Mouse (Mus musculus): ENCODE data around the gene Pttg1. TPM values are rescaled to one million over a fixed set of nuclear protein-coding genes. Genes with fewer than 3 reads are reported as not detected.

Gene Pttg1
- 71.2 and 82.3 TPM in 2 replicates for polyA plus RNA-seq (2014; fragmentation: Nextera tagmentation; extraction: Ambion mirVana)

DNA sequence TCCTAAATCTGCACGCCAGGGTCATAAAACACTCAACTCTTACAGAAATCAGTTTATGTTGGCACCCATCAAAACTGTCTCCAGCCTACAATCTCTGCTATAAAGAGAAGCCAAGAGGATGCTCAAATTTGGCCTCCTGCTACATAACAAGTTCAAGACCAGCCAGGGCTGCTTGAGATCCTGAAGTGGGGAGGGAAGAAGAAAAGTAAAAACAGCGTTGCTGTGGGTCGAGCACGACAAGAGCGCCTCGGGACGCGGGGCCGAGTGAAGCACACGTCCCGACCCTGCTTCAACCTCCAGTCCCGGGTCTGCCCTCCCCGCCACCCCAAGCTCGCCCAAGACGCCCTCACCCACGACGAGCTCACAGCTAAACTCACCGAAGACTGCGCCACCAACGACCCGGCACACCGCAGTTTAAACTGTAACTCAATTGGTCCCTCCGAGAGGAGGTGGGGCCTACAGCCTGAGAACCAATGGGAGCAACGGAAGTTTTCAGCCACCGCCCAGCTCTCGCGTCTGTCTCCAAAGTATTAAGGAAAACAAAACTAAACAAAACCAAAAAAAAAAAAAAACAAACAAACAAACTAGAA, at the start of gene Pttg1:
Gene Pttg1 (minus strand): TSS at position 428 of the 590 bp plus-strand sequence.
- Histone ChIP-seq H3K27ac (ENCODE audit: low read depth, low read length) (peak within 1 kb of the TSS; percentile 73), H3K4me1 (replicated peaks; ENCODE audit: control insufficient read depth, insufficient read depth, low read length) (peaks cover 4% of the 10 kb centered on the region; the same call in 1 of the 2 replicates), H3K4me2 (peak within 1 kb of the TSS; percentile 68), H3K9me3 (ENCODE audit: control insufficient read depth, low read length) (no peaks in the 10 kb centered on the region), H3K4me3 (ENCODE audit: low read depth, low read length) (peak within 1 kb of the TSS; percentile 65), H3K9ac (ENCODE audit: low read depth, low read length) (peak within 1 kb of the TSS; percentile 73), H3K27me3 (replicated peaks; ENCODE audit: control insufficient read depth, insufficient read depth, low read length) (no peaks in the 10 kb centered on the region), H3K36me3 (ENCODE audit: control insufficient read depth, insufficient read depth, low read length) (peaks cover 7% of the 10 kb centered on the region)
- DNase-seq (ENCODE audit: low spot score) (peak; percentile 75), ATAC-seq (replicated peaks; ENCODE audit: low FRiP score) (peak; percentile 97)
- 3% methylated on average over 27 of the region's 27 CpGs for WGBS

GRCm38 (mm10) chr11:43474225-43474774, 48.2 kb upstream of the Pttg1 start, which contains the start of gene C1qtnf2:
Gene C1qtnf2 (plus strand): TSS chr11:43474276.
- Histone ChIP-seq H3K27me3 (replicated peaks; ENCODE audit: control insufficient read depth, insufficient read depth, low read length) (peaks cover 6% of the 10 kb centered on the region; the same call in 1 of the 2 replicates), H3K4me3 (ENCODE audit: low read depth, low read length) (peak within 1 kb of the TSS; percentile 28), H3K4me1 (replicated peaks; ENCODE audit: control insufficient read depth, insufficient read depth, low read length) (peaks cover 9% of the 10 kb centered on the region; the same call in 1 of the 2 replicates), H3K9ac (ENCODE audit: low read depth, low read length) (no peak within 1 kb of the TSS), H3K9me3 (ENCODE audit: control insufficient read depth, low read length) (no peaks in the 10 kb centered on the region), H3K36me3 (ENCODE audit: control insufficient read depth, insufficient read depth, low read length) (no peaks in the 10 kb centered on the region), H3K27ac (ENCODE audit: low read depth, low read length) (no peak within 1 kb of the TSS), H3K4me2 (peak within 1 kb of the TSS; percentile 63)
- WGBS, result 5% methylated on average over 24 of the region's 24 CpGs
- ATAC-seq (replicated peaks; ENCODE audit: low FRiP score), result peak; percentile 39
- DNase-seq (ENCODE audit: low spot score), result no peak

GRCm38 (mm10) chr11:43473635-43474224, 47.7 kb upstream of the Pttg1 start:
- ATAC-seq (replicated peaks; ENCODE audit: low FRiP score), result no peak
- Histone ChIP-seq H3K9ac (ENCODE audit: low read depth, low read length) (no peak overlapping the region), H3K4me2 (peak overlapping the region; percentile 63), H3K27me3 (replicated peaks; ENCODE audit: control insufficient read depth, insufficient read depth, low read length) (peaks cover 6% of the 10 kb centered on the region; the same call in 1 of the 2 replicates), H3K4me1 (replicated peaks; ENCODE audit: control insufficient read depth, insufficient read depth, low read length) (peaks cover 9% of the 10 kb centered on the region; the same call in 1 of the 2 replicates), H3K36me3 (ENCODE audit: control insufficient read depth, insufficient read depth, low read length) (no peaks in the 10 kb centered on the region), H3K27ac (ENCODE audit: low read depth, low read length) (no peak overlapping the region), H3K4me3 (ENCODE audit: low read depth, low read length) (no peak overlapping the region), H3K9me3 (ENCODE audit: control insufficient read depth, low read length) (no peaks in the 10 kb centered on the region)
- 52% methylated on average over 15 of the region's 15 CpGs for WGBS
- no peak for DNase-seq (ENCODE audit: low spot score)

GRCm38 (mm10) chr11:43473115-43473514, 47.1 kb upstream of the Pttg1 start:
- DNase-seq (ENCODE audit: low spot score), result no peak
- Histone ChIP-seq H3K4me3 (ENCODE audit: low read depth, low read length) (no peak overlapping the region), H3K4me1 (replicated peaks; ENCODE audit: control insufficient read depth, insufficient read depth, low read length) (peaks cover 9% of the 10 kb centered on the region; the same call in 1 of the 2 replicates), H3K27me3 (replicated peaks; ENCODE audit: control insufficient read depth, insufficient read depth, low read length) (peaks cover 6% of the 10 kb centered on the region; the same call in 1 of the 2 replicates), H3K9me3 (ENCODE audit: control insufficient read depth, low read length) (no peaks in the 10 kb centered on the region), H3K9ac (ENCODE audit: low read depth, low read length) (no peak overlapping the region), H3K27ac (ENCODE audit: low read depth, low read length) (no peak overlapping the region), H3K4me2 (no peak overlapping the region), H3K36me3 (ENCODE audit: control insufficient read depth, insufficient read depth, low read length) (no peaks in the 10 kb centered on the region)
- WGBS, result 67% methylated on average over 1 of the region's 1 CpGs
- no peak for ATAC-seq (replicated peaks; ENCODE audit: low FRiP score)

DNA sequence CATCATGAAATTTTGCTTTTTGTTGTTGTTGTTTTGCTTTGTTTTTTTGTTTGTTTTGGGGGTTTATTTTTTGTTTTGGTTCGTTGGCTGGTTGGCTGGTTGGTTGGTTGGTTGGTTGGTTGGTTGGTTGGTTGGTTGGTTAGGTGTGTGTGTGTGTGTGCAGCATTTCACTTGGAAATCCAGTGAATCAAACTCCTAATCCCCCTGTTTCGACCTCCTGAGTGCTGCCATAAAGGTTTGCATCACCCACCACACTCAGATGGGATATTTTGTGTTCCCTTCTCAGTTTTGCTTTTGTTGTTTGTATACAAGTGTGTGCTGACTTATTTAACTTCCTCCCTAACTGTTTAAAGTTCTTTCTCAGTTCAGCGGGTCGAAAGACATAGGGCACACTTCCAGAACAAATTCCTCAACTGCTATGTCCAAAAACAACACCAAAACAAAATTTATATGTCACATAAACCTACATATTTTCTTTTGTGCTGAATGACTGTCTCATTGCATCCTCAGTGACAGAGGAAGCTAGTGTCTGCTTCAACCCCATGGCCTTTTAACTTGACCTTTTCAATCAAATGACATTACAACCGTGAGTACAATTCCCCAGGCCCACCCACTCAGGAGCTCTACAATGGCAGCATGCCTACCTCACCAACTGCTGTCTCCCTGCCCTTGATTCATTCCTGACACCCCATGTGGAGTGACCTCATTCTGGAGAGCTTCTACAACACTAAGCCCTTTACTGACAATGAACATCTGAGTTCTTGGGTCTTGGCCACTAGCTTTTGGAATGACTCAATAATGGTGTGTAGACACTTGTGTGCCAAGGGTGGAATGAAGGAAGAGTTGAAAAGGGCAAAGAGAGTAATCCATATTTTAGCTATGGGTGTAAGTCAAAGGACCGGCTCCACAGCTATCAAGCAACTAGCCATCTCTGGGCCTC, 45.1 kb upstream of the Pttg1 start:
- peaks cover 6% of the 10 kb centered on the region; the same call in 1 of the 2 replicates for H3K27me3 ChIP-seq (replicated peaks; ENCODE audit: control insufficient read depth, insufficient read depth, low read length)
- no peak overlapping the region for H3K27ac ChIP-seq (ENCODE audit: low read depth, low read length)
- H3K4me2 ChIP-seq, result no peak overlapping the region
- H3K9ac ChIP-seq (ENCODE audit: low read depth, low read length), result no peak overlapping the region
- no peaks in the 10 kb centered on the region for H3K36me3 ChIP-seq (ENCODE audit: control insufficient read depth, insufficient read depth, low read length)
- 73% methylated on average over 6 of the region's 6 CpGs for WGBS
- DNase-seq (ENCODE audit: low spot score) (no peak), ATAC-seq (replicated peaks; ENCODE audit: low FRiP score) (no peak)
- H3K4me1 ChIP-seq (replicated peaks; ENCODE audit: control insufficient read depth, insufficient read depth, low read length), result peaks cover 9% of the 10 kb centered on the region; the same call in 1 of the 2 replicates
- no peaks in the 10 kb centered on the region for H3K9me3 ChIP-seq (ENCODE audit: control insufficient read depth, low read length)
- no peak overlapping the region for H3K4me3 ChIP-seq (ENCODE audit: low read depth, low read length)

GRCm38 (mm10) chr11:43470118-43470517, 44.1 kb upstream of the Pttg1 start:
- H3K36me3 ChIP-seq (ENCODE audit: control insufficient read depth, insufficient read depth, low read length), result no peaks in the 10 kb centered on the region
- 34% methylated on average over 5 of the region's 5 CpGs for WGBS
- no peak overlapping the region for H3K9ac ChIP-seq (ENCODE audit: low read depth, low read length)
- H3K9me3 ChIP-seq (ENCODE audit: control insufficient read depth, low read length), result no peaks in the 10 kb centered on the region
- H3K27me3 ChIP-seq (replicated peaks; ENCODE audit: control insufficient read depth, insufficient read depth, low read length), result peaks cover 6% of the 10 kb centered on the region; the same call in 1 of the 2 replicates
- H3K4me1 ChIP-seq (replicated peaks; ENCODE audit: control insufficient read depth, insufficient read depth, low read length), result peaks cover 7% of the 10 kb centered on the region; the same call in 1 of the 2 replicates
- no peak for ATAC-seq (replicated peaks; ENCODE audit: low FRiP score)
- H3K4me2 ChIP-seq, result no peak overlapping the region
- no peak overlapping the region for H3K4me3 ChIP-seq (ENCODE audit: low read depth, low read length)
- no peak for DNase-seq (ENCODE audit: low spot score)
- H3K27ac ChIP-seq (ENCODE audit: low read depth, low read length), result no peak overlapping the region

GRCm38 (mm10) chr11:43463204-43463603, 37.2 kb upstream of the Pttg1 start:
- Histone ChIP-seq H3K36me3 (ENCODE audit: control insufficient read depth, insufficient read depth, low read length) (no peaks in the 10 kb centered on the region), H3K27me3 (replicated peaks; ENCODE audit: control insufficient read depth, insufficient read depth, low read length) (no peaks in the 10 kb centered on the region), H3K9me3 (ENCODE audit: control insufficient read depth, low read length) (no peaks in the 10 kb centered on the region), H3K9ac (ENCODE audit: low read depth, low read length) (no peak overlapping the region), H3K4me2 (no peak overlapping the region), H3K4me1 (replicated peaks; ENCODE audit: control insufficient read depth, insufficient read depth, low read length) (no peaks in the 10 kb centered on the region), H3K4me3 (ENCODE audit: low read depth, low read length) (no peak overlapping the region), H3K27ac (ENCODE audit: low read depth, low read length) (no peak overlapping the region)
- WGBS, result 88% methylated on average over 25 of the region's 25 CpGs
- no peak for ATAC-seq (replicated peaks; ENCODE audit: low FRiP score)
- DNase-seq (ENCODE audit: low spot score), result no peak

GRCm38 (mm10) chr11:43452266-43452665, 26.2 kb upstream of the Pttg1 start:
- no peaks in the 10 kb centered on the region for H3K27me3 ChIP-seq (replicated peaks; ENCODE audit: control insufficient read depth, insufficient read depth, low read length)
- no peaks in the 10 kb centered on the region for H3K4me1 ChIP-seq (replicated peaks; ENCODE audit: control insufficient read depth, insufficient read depth, low read length)
- ATAC-seq (replicated peaks; ENCODE audit: low FRiP score) (no peak), DNase-seq (ENCODE audit: low spot score) (no peak)
- H3K36me3 ChIP-seq (ENCODE audit: control insufficient read depth, insufficient read depth, low read length), result peaks cover 2% of the 10 kb centered on the region; the same call in 1 of the 2 replicates
- H3K4me3 ChIP-seq (ENCODE audit: low read depth, low read length), result no peak overlapping the region
- WGBS, result 65% methylated on average over 2 of the region's 2 CpGs
- no peak overlapping the region for H3K9ac ChIP-seq (ENCODE audit: low read depth, low read length)
- no peak overlapping the region for H3K27ac ChIP-seq (ENCODE audit: low read depth, low read length)
- H3K9me3 ChIP-seq (ENCODE audit: control insufficient read depth, low read length), result no peaks in the 10 kb centered on the region
- H3K4me2 ChIP-seq, result no peak overlapping the region

Data from liver, embryonic 11.5 days (tissue).